Mouse (Mus musculus) hindbrain, embryonic 16.5 days (tissue): ENCODE measurements around the gene Apof. TPM values are rescaled to one million over a fixed set of nuclear protein-coding genes. Genes with fewer than 3 reads are reported as not detected.
"Not testable (repeated sequence)": the region's sequence is repeated elsewhere in the genome, so short reads cannot be mapped to it uniquely, and the experiment has no call there.

Experiments
- ATAC-seq: fragments of 200-750 bp; cut with Nextera tagmentation; 2 replicates; pipeline ENCODE4 v1.8.0; 2017; ENCODE audit warnings: moderate TSS enrichment, moderate library complexity
- H3K27ac ChIP-seq: fragments of 300-500 bp; sonication (generic); 2 replicates; pipeline ENCODE4 v1.5.1; 2014; ENCODE audit warnings: low read depth, mild to moderate bottlenecking, control low read depth, low read length, moderate library complexity
- H3K27me3 ChIP-seq: fragments of 300-500 bp; sonication (generic); replicated peaks from 2 replicates; pipeline ENCODE4 v1.6.1; 2014; ENCODE audit warnings: low read length; ENCODE audit not compliant: control insufficient read depth, insufficient read depth
- H3K36me3 ChIP-seq: fragments of 300-500 bp; sonication (generic); 2 replicates; pipeline ENCODE4 v1.6.1; 2014; ENCODE audit warnings: mild to moderate bottlenecking, low read length, moderate library complexity, mixed read lengths; ENCODE audit not compliant: control insufficient read depth, insufficient read depth
- H3K4me1 ChIP-seq: fragments of 300-500 bp; sonication (generic); 2 replicates; pipeline ENCODE4 v1.6.1; 2014; ENCODE audit warnings: low read depth, low read length; ENCODE audit not compliant: control insufficient read depth, insufficient read depth
- H3K4me2 ChIP-seq: fragments of 300-500 bp; sonication (generic); 2 replicates; pipeline ENCODE4 v1.6.1; 2014; ENCODE audit warnings: mild to moderate bottlenecking, low read length, control low read depth, moderate library complexity
- H3K4me3 ChIP-seq: fragments of 300-500 bp; sonication (generic); 2 replicates; pipeline ENCODE4 v1.5.1; 2014; ENCODE audit warnings: mild to moderate bottlenecking, low read length, control low read depth, moderate library complexity
- H3K9ac ChIP-seq: fragments of 300-500 bp; sonication (generic); 2 replicates; pipeline ENCODE4 v1.6.1; 2014; ENCODE audit warnings: low read depth, mild to moderate bottlenecking, control low read depth, low read length, moderate library complexity
- H3K9me3 ChIP-seq: fragments of 300-500 bp; sonication (generic); 2 replicates; pipeline ENCODE4 v1.6.1; 2014; ENCODE audit warnings: mild to moderate bottlenecking, low read length, moderate library complexity; ENCODE audit not compliant: control insufficient read depth
- WGBS: fragments of 180-500 bp; shearing (Covaris S2); extraction: QIAGEN DNeasy Blood & Tissue Kit; methylation state at CpG from one replicate; pipeline ENCODE4 v1.1.7; 2014; 5-methylcytosine and 5-hydroxymethylcytosine counted together
- polyA plus RNA-seq: library from polyadenylated mRNA; unstranded; fragments of >200 nt; fragmentation: Nextera tagmentation; extraction: Ambion mirVana; gene quantifications from 2 replicates; pipeline ENCODE4 v1.2.1, GENCODE M21; 2015

Gene Apof
- polyA plus RNA-seq, 1 experiment from 2014 or later = 0.24 TPM

DNA sequence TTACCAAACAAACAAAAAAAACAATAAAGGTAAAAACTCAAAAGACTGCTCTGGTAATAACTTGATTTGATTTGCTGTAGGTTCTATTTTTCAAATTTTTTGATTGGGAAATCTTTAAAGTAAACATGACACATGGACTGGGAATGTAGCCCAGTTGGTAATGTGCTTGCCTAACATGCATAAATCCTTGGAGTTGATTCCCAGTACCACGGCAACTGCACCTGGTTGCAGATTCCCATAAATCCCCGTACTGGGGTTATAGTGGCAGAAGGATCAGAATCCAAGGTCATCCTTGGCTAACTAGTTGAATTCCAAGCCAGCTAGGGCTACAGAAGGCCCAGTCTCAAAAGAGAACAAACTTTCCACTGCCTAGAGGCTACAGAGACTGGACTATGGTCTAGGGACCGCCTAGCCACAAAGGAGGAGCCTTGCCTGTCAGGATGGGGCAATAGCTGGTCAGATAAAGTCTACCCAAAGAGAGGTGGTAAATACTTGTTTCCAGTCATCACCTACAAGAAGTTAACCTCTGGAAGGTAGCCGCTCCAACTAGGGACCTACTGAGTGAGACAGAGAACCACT is 14.7 kb upstream of the Apof start, which contains the start of gene Apon:
Gene Apon, plus strand, starts transcription at position 420 of the 579 bp plus-strand sequence.
- ATAC-seq = no peak
- H3K4me1 ChIP-seq = no peaks in the 10 kb centered on the region
- WGBS = 86% methylated on average over 4 of the region's 4 CpGs
- no peak within 1 kb of the TSS for H3K27ac ChIP-seq
- no peak within 1 kb of the TSS for H3K4me2 ChIP-seq
- peaks cover 23% of the 10 kb centered on the region for H3K36me3 ChIP-seq
- no peaks in the 10 kb centered on the region for H3K9me3 ChIP-seq
- H3K4me3 ChIP-seq = no peak within 1 kb of the TSS
- H3K27me3 ChIP-seq = no peaks in the 10 kb centered on the region
- H3K9ac ChIP-seq = no peak within 1 kb of the TSS

DNA sequence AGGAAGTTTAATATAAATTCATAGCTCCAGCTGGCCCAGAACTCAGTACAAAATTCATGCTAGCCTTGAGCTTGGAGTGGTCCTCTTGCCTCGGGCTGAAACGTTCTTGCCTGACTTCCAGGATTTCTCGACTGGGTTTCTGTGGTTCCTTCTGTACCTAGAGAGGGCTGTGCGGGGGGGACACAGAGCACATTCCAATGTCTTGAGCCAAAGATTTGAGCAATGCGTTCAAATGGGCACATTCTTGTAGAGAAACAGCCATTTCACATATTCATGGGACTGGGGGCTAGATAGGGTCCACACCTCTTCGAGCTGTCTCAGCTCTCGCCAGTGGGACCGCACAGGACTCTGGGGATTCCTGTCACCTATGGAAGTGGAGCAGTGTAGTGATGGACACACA is 12.5 kb upstream of the Apof start:
- Histone ChIP-seq H3K36me3 (peaks cover 14% of the 10 kb centered on the region), H3K27ac (no peak overlapping the region), H3K4me3 (no peak overlapping the region), H3K9me3 (no peaks in the 10 kb centered on the region), H3K9ac (no peak overlapping the region), H3K4me1 (no peaks in the 10 kb centered on the region), H3K27me3 (no peaks in the 10 kb centered on the region), H3K4me2 (no peak overlapping the region)
- ATAC-seq = no peak
- WGBS = 92% methylated on average over 8 of the region's 8 CpGs

DNA sequence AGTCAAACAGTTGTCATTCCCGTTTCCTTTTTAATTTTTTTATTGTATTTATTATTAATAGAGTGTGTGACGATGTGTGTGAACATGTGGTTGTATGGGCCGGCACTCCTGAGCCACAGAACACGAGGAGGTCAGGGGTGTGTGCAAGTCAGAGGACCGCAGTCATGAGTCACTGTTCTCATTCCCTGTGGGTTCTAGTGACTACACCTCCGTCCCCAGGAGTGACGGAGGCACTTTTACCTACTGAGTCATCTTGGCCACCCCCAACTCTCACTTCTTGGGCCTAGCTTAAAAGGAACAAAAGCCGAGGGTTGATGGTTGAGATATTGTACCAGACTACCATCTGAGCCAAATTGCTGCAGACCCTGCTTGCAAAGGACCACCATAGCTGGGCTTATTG is 12.1 kb upstream of the Apof start:
- WGBS = 92% methylated on average over 8 of the region's 8 CpGs
- Histone ChIP-seq H3K27ac (no peak overlapping the region), H3K27me3 (no peaks in the 10 kb centered on the region), H3K4me3 (no peak overlapping the region), H3K4me2 (no peak overlapping the region), H3K9me3 (no peaks in the 10 kb centered on the region), H3K9ac (no peak overlapping the region), H3K36me3 (peaks cover 11% of the 10 kb centered on the region), H3K4me1 (no peaks in the 10 kb centered on the region)
- no peak for ATAC-seq

DNA sequence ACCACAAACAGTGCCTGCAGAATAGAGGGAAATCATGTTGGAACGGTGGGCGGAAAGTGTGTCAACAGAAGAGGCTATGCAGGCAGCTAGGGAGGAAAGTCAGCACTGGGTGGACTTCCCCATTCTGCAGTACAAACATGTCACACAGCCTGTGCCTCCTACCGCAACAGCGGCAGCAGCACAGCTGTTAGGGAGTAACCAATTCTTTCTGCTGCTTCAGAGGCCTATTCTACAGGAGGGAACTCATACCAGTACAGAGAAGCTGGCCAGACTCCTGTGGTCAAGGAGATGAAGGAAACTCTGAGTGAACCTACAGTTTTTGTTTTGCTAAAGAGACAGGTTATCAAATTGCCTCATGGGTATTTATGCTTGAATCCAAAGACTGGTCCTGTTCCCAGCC is 9.5 kb upstream of the Apof start:
- Histone ChIP-seq H3K4me3 (no peak overlapping the region), H3K27ac (no peak overlapping the region), H3K36me3 (no peaks in the 10 kb centered on the region), H3K4me2 (no peak overlapping the region), H3K4me1 (no peaks in the 10 kb centered on the region), H3K9ac (no peak overlapping the region), H3K9me3 (no peaks in the 10 kb centered on the region), H3K27me3 (no peaks in the 10 kb centered on the region)
- 78% methylated on average over 4 of the region's 4 CpGs for WGBS
- ATAC-seq = no peak

DNA sequence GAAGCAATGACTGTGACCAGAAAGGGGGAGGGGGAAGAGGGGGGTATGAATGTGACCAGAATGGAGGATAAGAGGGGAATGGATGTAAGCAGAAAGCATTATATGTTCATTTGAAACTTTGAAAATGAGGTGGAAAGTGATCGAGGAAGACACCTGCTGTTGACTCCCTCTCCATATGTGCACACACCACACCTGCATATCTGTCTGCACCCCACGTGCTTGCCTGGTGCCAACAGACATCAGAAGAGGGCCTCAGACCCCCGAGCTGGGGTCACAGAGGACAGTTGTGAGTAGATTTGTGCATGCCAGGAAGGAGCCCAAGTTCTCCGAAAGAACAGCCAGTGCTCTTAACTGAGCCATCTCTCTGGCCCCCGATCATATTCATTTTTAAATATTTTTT is 8.5 kb upstream of the Apof start:
- WGBS = 86% methylated on average over 5 of the region's 5 CpGs
- ATAC-seq = no peak
- no peak overlapping the region for H3K9ac ChIP-seq

DNA sequence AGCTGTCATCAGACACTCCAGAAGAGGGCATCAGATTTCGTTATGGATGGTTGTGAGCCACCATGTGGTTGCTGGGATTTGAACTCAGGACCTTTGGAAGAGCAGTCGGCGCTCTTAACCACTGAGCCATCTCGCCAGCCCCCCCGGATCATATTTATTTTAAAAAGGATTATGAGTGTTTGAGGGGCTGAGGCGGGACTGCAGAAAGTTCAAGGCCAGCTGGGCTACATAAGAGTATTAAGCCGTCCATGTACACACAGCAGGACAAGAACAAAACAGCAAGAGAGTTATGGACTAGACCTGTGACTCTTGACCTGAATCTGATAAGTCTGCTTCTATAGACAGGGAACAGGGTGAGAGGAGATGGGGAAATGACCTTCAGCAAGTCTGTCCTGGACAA is 8.1 kb upstream of the Apof start:
- H3K27ac ChIP-seq, H3K4me2 ChIP-seq, H3K36me3 ChIP-seq, H3K4me1 ChIP-seq, H3K4me3 ChIP-seq, H3K9me3 ChIP-seq, H3K9ac ChIP-seq, H3K27me3 ChIP-seq, ATAC-seq: not testable (repeated sequence)
- 85% methylated on average over 7 of the region's 7 CpGs for WGBS

More for the DNA sequence above, 8.5 kb upstream of the Apof start:
- H3K27me3 ChIP-seq = no peaks in the 10 kb centered on the region
- H3K4me2 ChIP-seq = no peak overlapping the region
- no peaks in the 10 kb centered on the region for H3K9me3 ChIP-seq
- no peak overlapping the region for H3K4me3 ChIP-seq
- H3K4me1 ChIP-seq = no peaks in the 10 kb centered on the region
- H3K36me3 ChIP-seq = no peaks in the 10 kb centered on the region
- no peak overlapping the region for H3K27ac ChIP-seq

DNA sequence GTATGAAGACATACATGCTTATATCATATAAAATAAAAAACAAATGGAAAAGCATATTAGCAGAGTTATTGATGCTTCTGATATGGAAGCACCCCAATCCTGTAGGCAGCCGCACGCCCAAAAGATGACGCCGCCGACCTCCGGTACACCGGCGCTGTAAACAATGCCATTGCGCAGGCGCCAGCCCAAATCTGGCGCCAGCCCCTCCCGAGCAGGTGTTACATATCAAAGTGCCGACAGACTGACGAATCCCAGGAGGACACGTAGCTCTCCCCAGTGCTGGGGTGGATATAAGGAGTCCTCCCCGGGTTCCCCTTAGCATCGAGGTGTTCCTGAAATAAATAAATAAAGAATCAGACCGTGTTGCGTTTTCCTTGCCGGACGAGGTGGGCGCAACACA is 6.2 kb upstream of the Apof start:
- WGBS = 83% methylated on average over 22 of the region's 22 CpGs

DNA sequence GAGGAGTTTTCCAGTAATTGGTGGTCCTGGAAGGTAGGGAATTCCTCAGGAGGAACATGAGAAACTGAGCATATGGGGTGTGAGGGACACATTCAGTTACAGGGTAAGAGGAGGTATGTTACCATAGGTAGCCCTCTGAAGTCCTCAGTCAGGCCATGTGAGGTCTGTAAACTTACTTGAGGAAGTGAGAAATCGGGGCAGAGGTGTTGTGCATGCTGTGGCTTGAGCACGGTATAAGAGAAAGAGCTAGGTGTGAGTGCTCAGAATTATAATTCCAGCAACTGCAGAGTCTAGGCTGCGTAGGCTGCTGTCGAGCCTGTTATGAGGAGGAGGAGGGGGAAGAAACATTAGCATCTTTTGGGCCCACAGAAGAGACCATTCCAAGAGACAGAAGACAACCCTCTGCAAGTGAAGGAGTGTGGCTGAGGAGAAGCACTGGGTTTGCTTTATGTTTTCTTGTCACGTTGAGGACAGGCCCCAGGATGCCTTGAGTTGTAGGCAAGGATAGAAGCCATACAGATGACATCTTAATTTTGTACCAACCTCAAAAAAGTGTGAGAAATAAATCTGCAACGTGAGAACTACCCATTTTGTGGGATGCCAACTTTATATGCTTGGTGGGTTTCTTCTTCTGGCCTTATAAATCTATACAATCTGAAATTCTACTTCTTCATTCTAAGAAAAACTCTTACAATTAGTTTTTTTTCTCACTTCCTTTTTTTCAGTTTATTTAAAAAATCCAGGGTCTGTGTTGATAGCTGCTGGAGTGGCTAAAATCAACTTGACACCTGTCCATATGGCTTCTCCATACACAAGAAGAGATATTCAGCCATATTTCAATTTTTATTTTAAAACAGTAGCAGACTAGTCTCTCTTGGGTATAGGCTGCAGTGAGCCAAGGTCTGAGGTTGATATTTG is 4.8 kb upstream of the Apof start:
- Histone ChIP-seq H3K4me1 (no peaks in the 10 kb centered on the region), H3K9me3 (no peaks in the 10 kb centered on the region), H3K4me3 (no peak overlapping the region), H3K36me3 (no peaks in the 10 kb centered on the region), H3K27me3 (no peaks in the 10 kb centered on the region), H3K27ac (no peak overlapping the region), H3K4me2 (no peak overlapping the region), H3K9ac (no peak overlapping the region)
- no peak for ATAC-seq
- 77% methylated on average over 6 of the region's 6 CpGs for WGBS

More for the DNA sequence above, 6.2 kb upstream of the Apof start:
- Histone ChIP-seq H3K4me1 (no peaks in the 10 kb centered on the region), H3K9ac (no peak overlapping the region), H3K4me3 (no peak overlapping the region), H3K27ac (no peak overlapping the region), H3K4me2 (no peak overlapping the region), H3K9me3 (no peaks in the 10 kb centered on the region), H3K27me3 (no peaks in the 10 kb centered on the region), H3K36me3 (no peaks in the 10 kb centered on the region)
- ATAC-seq = no peak

DNA sequence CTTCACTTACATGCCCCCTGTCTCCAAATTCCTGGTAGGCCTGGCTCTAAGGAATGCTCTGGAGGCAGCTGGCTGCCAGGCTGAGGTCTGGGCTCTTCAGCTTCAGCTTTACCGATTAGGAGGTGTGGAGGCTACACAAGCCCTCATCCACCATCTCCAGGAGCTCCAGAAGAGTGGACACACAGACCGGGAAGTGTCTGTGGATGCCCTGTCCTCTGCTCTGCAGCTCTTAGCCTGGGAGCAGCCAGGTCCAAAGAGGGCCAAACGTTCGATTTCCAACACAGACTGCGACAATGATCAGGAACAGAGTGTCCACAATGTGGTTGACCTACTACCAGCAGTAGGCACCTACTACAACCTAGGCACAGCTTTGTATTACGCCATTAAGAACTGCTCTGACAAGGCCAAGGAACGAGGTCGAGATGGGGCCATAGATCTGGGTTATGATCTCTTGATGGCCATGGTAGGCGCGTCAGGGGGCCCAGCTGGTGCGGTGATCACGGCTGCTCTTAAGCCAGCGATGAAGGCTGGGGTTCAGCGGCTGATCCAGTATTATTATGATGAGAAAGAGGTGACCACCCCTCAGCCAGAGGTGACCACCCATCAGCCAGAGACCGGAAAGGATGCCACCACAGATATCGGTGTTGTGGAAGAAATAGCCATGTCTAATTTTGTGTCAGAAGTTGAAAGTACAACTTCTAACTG is 887 bp downstream of the Apof start:
- no peak overlapping the region for H3K27ac ChIP-seq
- ATAC-seq = no peak
- H3K36me3 ChIP-seq = no peaks in the 10 kb centered on the region
- H3K4me1 ChIP-seq = peaks cover 4% of the 10 kb centered on the region; the same call in 1 of the 2 replicates
- H3K9me3 ChIP-seq = no peaks in the 10 kb centered on the region
- H3K4me3 ChIP-seq = no peak overlapping the region; the same call in 1 of the 2 replicates
- H3K27me3 ChIP-seq = no peaks in the 10 kb centered on the region
- no peak overlapping the region for H3K9ac ChIP-seq
- 93% methylated on average over 16 of the region's 16 CpGs for WGBS
- H3K4me2 ChIP-seq = peak overlapping the region; percentile 81
